Mouse (Mus musculus): ENCODE results near the gene Tnik. TPM values are rescaled to one million over a fixed set of nuclear protein-coding genes. Genes with fewer than 3 reads are reported as not detected.

Tnik gene
- total RNA-seq, 1 experiment from 2014 or later = 19.7 TPM

GRCm38 (mm10) chr3:28340071-28340470, 77.1 kb downstream of the Tnik start:
- no peak for ATAC-seq (replicated peaks; ENCODE audit: insufficient number of reproducible peaks, low FRiP score, low TSS enrichment, poor library complexity, severe bottlenecking)

GRCm38 (mm10) chr3:28343204-28343603, 80.2 kb downstream of the Tnik start:
- ATAC-seq (replicated peaks; ENCODE audit: insufficient number of reproducible peaks, low FRiP score, low TSS enrichment, poor library complexity, severe bottlenecking) = no peak

GRCm38 (mm10) chr3:28343661-28344060, 80.6 kb downstream of the Tnik start:
- ATAC-seq (replicated peaks; ENCODE audit: insufficient number of reproducible peaks, low FRiP score, low TSS enrichment, poor library complexity, severe bottlenecking) = no peak

GRCm38 (mm10) chr3:28345446-28345845, 82.4 kb downstream of the Tnik start:
- ATAC-seq (replicated peaks; ENCODE audit: insufficient number of reproducible peaks, low FRiP score, low TSS enrichment, poor library complexity, severe bottlenecking) = no peak

GRCm38 (mm10) chr3:28345961-28346360, 82.9 kb downstream of the Tnik start:
- ATAC-seq (replicated peaks; ENCODE audit: insufficient number of reproducible peaks, low FRiP score, low TSS enrichment, poor library complexity, severe bottlenecking) = no peak

GRCm38 (mm10) chr3:28346476-28346875, 83.5 kb downstream of the Tnik start:
- no peak for ATAC-seq (replicated peaks; ENCODE audit: insufficient number of reproducible peaks, low FRiP score, low TSS enrichment, poor library complexity, severe bottlenecking)

- ATAC-seq (replicated peaks; ENCODE audit: insufficient number of reproducible peaks, low FRiP score, low TSS enrichment, poor library complexity, severe bottlenecking) = no peak
Measured at GRCm38 (mm10) chr3:28348746-28349145, 85.7 kb downstream of the Tnik start.

GRCm38 (mm10) chr3:28350147-28350801, 87.3 kb downstream of the Tnik start:
- no peak for ATAC-seq (replicated peaks; ENCODE audit: insufficient number of reproducible peaks, low FRiP score, low TSS enrichment, poor library complexity, severe bottlenecking)

- ATAC-seq (replicated peaks; ENCODE audit: insufficient number of reproducible peaks, low FRiP score, low TSS enrichment, poor library complexity, severe bottlenecking) = no peak
Measured at GRCm38 (mm10) chr3:28358391-28358790, 95.4 kb downstream of the Tnik start.

- ATAC-seq (replicated peaks; ENCODE audit: insufficient number of reproducible peaks, low FRiP score, low TSS enrichment, poor library complexity, severe bottlenecking) = no peak
Measured at GRCm38 (mm10) chr3:28359138-28359537, 96.1 kb downstream of the Tnik start.

- ATAC-seq (replicated peaks; ENCODE audit: insufficient number of reproducible peaks, low FRiP score, low TSS enrichment, poor library complexity, severe bottlenecking) = no peak
Measured at GRCm38 (mm10) chr3:28361056-28361455, 98.0 kb downstream of the Tnik start.

- no peak for ATAC-seq (replicated peaks; ENCODE audit: insufficient number of reproducible peaks, low FRiP score, low TSS enrichment, poor library complexity, severe bottlenecking)
Measured at GRCm38 (mm10) chr3:28363441-28364125, 100.6 kb downstream of the Tnik start.

GRCm38 (mm10) chr3:28368746-28369145, 105.7 kb downstream of the Tnik start:
- no peak for ATAC-seq (replicated peaks; ENCODE audit: insufficient number of reproducible peaks, low FRiP score, low TSS enrichment, poor library complexity, severe bottlenecking)

- no peak for ATAC-seq (replicated peaks; ENCODE audit: insufficient number of reproducible peaks, low FRiP score, low TSS enrichment, poor library complexity, severe bottlenecking)
Measured at GRCm38 (mm10) chr3:28369266-28369665, 106.3 kb downstream of the Tnik start.

- no peak for ATAC-seq (replicated peaks; ENCODE audit: insufficient number of reproducible peaks, low FRiP score, low TSS enrichment, poor library complexity, severe bottlenecking)
Measured at GRCm38 (mm10) chr3:28369698-28370097, 106.7 kb downstream of the Tnik start.

GRCm38 (mm10) chr3:28371583-28371982, 108.6 kb downstream of the Tnik start:
- no peak for ATAC-seq (replicated peaks; ENCODE audit: insufficient number of reproducible peaks, low FRiP score, low TSS enrichment, poor library complexity, severe bottlenecking)

GRCm38 (mm10) chr3:28372459-28372858, 109.4 kb downstream of the Tnik start:
- no peak for ATAC-seq (replicated peaks; ENCODE audit: insufficient number of reproducible peaks, low FRiP score, low TSS enrichment, poor library complexity, severe bottlenecking)

- ATAC-seq (replicated peaks; ENCODE audit: insufficient number of reproducible peaks, low FRiP score, low TSS enrichment, poor library complexity, severe bottlenecking) = no peak
Measured at GRCm38 (mm10) chr3:28374738-28375510, 111.9 kb downstream of the Tnik start.

GRCm38 (mm10) chr3:28380224-28380623, 117.2 kb downstream of the Tnik start:
- ATAC-seq (replicated peaks; ENCODE audit: insufficient number of reproducible peaks, low FRiP score, low TSS enrichment, poor library complexity, severe bottlenecking) = no peak

Measured in monocyte, adult 5-6 weeks (primary cell).